ENCODE assay signal across 14 mouse cellular contexts in genomic region chr13:85352061-85352460, GRCm38 (mm10).
DNase-seq lines count a peak whose midpoint lies in the region.
"Had no signal": no experiment of that assay in that cellular context is flagged by ENCODE, and none has a peak within 500 bp of the region (broad histone marks: within the 10 kb centered on the region; RNA-seq: fewer than 3 reads in every experiment).

No protein-coding gene starts in this region.

- peak; percentile 74 for DNase-seq in fat pad, adult 2 months (ENCODE audit: extremely low read depth, low read depth, low spot score)
- peak; percentile 75 for DNase-seq in gonadal fat pad, adult 2 months (ENCODE audit: low read depth)
- DNase-seq in layer of hippocampus, adult 18-20 months (ENCODE audit: low spot score in 2 of 2), result no peak
- no peak for DNase-seq in kidney, adult 9 months
- DNase-seq: adrenal gland, adult 2 months; adrenal gland, adult 8-10 months; adrenal gland, postnatal 10 days; adrenal gland, postnatal 14 days; adrenal gland, postnatal 25 days; adrenal gland, postnatal 36 days; B cell, adult 2 months; cerebellum, adult 11 months; cerebellum, adult 11-12 months; cerebellum, adult 18-20 months had no signal

Comparison
In these comparisons a context has a peak if more than half of its experiments do, and no peak if none do; other contexts are left out.
1. DNase-seq: peak in fat pad, adult 2 months (single experiment) and gonadal fat pad, adult 2 months (single experiment); none in layer of hippocampus, adult 18-20 months (0 of 2) and kidney, adult 9 months (single experiment).